Mouse (Mus musculus) liver, embryonic 11.5 days (tissue): Measurements from ENCODE around the gene Dhx35. TPM values are rescaled to one million over a fixed set of nuclear protein-coding genes. Genes with fewer than 3 reads are reported as not detected.

Experiments used
- ATAC-seq: fragments of 200-750 bp; cut with Nextera tagmentation; replicated peaks from 2 replicates; pipeline ENCODE4 v1.8.0; 2017; ENCODE audit warnings: moderate number of reproducible peaks, mild to moderate bottlenecking, moderate TSS enrichment, moderate library complexity; ENCODE audit not compliant: low FRiP score
- DNase-seq: peaks from one replicate; pipeline ENCODE4 v3.0.0-alpha.2; 2017; ENCODE audit warnings: low spot score
- H3K27ac ChIP-seq: fragments of 300-500 bp; sonication (generic); 2 replicates; pipeline ENCODE4 v1.5.1; 2014; ENCODE audit warnings: mild to moderate bottlenecking, low read depth, low read length, control low read depth
- H3K27me3 ChIP-seq: fragments of 300-500 bp; sonication (generic); replicated peaks from 2 replicates; pipeline ENCODE4 v1.6.1; 2014; ENCODE audit warnings: low read length, mixed read lengths; ENCODE audit not compliant: control insufficient read depth, insufficient read depth
- H3K36me3 ChIP-seq: fragments of 300-500 bp; sonication (generic); 2 replicates; pipeline ENCODE4 v1.6.1; 2014; ENCODE audit warnings: mild to moderate bottlenecking, low read length, moderate library complexity, mixed read lengths; ENCODE audit not compliant: control insufficient read depth, insufficient read depth
- H3K4me1 ChIP-seq: fragments of 300-500 bp; sonication (generic); replicated peaks from 2 replicates; pipeline ENCODE4 v1.6.1; 2014; ENCODE audit warnings: low read length, mixed read lengths; ENCODE audit not compliant: control insufficient read depth, insufficient read depth
- H3K4me2 ChIP-seq: fragments of 300-500 bp; sonication (generic); 2 replicates; pipeline ENCODE4 v1.6.1; 2014; ENCODE audit warnings: mild to moderate bottlenecking, control low read depth, moderate library complexity
- H3K4me3 ChIP-seq: fragments of 300-500 bp; sonication (generic); 2 replicates; pipeline ENCODE4 v1.5.1; 2014; ENCODE audit warnings: low read depth, low read length, control low read depth
- H3K9ac ChIP-seq: fragments of 300-500 bp; sonication (generic); 2 replicates; pipeline ENCODE4 v1.6.1; 2014; ENCODE audit warnings: low read depth, low read length, control low read depth
- H3K9me3 ChIP-seq: fragments of 300-500 bp; sonication (generic); 2 replicates; pipeline ENCODE4 v1.6.1; 2016; ENCODE audit warnings: low read length, inconsistent platforms, mixed read lengths; ENCODE audit not compliant: control insufficient read depth
- WGBS: fragments of 180-500 bp; shearing (Covaris S2); extraction: QIAGEN DNeasy Blood & Tissue Kit; methylation state at CpG from one replicate; pipeline ENCODE4 v1.1.7; 2014; 5-methylcytosine and 5-hydroxymethylcytosine counted together
- polyA plus RNA-seq: library from polyadenylated mRNA; unstranded; fragments of >200 nt; fragmentation: Nextera tagmentation; extraction: Ambion mirVana; gene quantifications from 2 replicates; pipeline ENCODE4 v1.2.1, GENCODE M21; 2014

The Dhx35 gene
- polyA plus RNA-seq, 1 experiment from 2014 or later, result 11.6 TPM

- H3K4me2 ChIP-seq, result no peak overlapping the region
- H3K27ac ChIP-seq, result no peak overlapping the region
- no peaks in the 10 kb centered on the region for H3K27me3 ChIP-seq
- ATAC-seq, result no peak
- H3K9me3 ChIP-seq, result no peaks in the 10 kb centered on the region
- H3K9ac ChIP-seq, result no peak overlapping the region
- no peak for DNase-seq
- no peaks in the 10 kb centered on the region for H3K36me3 ChIP-seq
- 88% methylated on average over 5 of the region's 5 CpGs for WGBS
- H3K4me3 ChIP-seq, result no peak overlapping the region
- no peaks in the 10 kb centered on the region for H3K4me1 ChIP-seq
These were observed 93.9 kb downstream of the Dhx35 start for GRCm38 (mm10) chr2:158888531-158888930.

GRCm38 (mm10) chr2:158889201-158889600, 94.6 kb downstream of the Dhx35 start:
- no peaks in the 10 kb centered on the region for H3K27me3 ChIP-seq
- H3K4me1 ChIP-seq, result no peaks in the 10 kb centered on the region
- H3K4me2 ChIP-seq, result no peak overlapping the region
- no peak overlapping the region for H3K4me3 ChIP-seq
- no peak overlapping the region for H3K27ac ChIP-seq
- ATAC-seq (no peak), DNase-seq (no peak)
- no peaks in the 10 kb centered on the region for H3K9me3 ChIP-seq
- 52% methylated on average over 11 of the region's 11 CpGs for WGBS
- H3K9ac ChIP-seq, result no peak overlapping the region
- no peaks in the 10 kb centered on the region for H3K36me3 ChIP-seq

- H3K9ac ChIP-seq, result no peak overlapping the region
- 85% methylated on average over 4 of the region's 4 CpGs for WGBS
- no peak for ATAC-seq
- H3K4me2 ChIP-seq, result no peak overlapping the region
- no peaks in the 10 kb centered on the region for H3K9me3 ChIP-seq
- no peaks in the 10 kb centered on the region for H3K4me1 ChIP-seq
- H3K27me3 ChIP-seq, result no peaks in the 10 kb centered on the region
- H3K4me3 ChIP-seq, result no peak overlapping the region
- H3K27ac ChIP-seq, result no peak overlapping the region
- no peak for DNase-seq
- no peaks in the 10 kb centered on the region for H3K36me3 ChIP-seq
These were observed 96.7 kb downstream of the Dhx35 start for GRCm38 (mm10) chr2:158891319-158891718.

GRCm38 (mm10) chr2:158893171-158893853, 98.7 kb downstream of the Dhx35 start:
- Histone ChIP-seq H3K27me3 (no peaks in the 10 kb centered on the region), H3K4me2 (no peak overlapping the region), H3K36me3 (no peaks in the 10 kb centered on the region), H3K4me3 (no peak overlapping the region), H3K9ac (no peak overlapping the region), H3K4me1 (no peaks in the 10 kb centered on the region), H3K9me3 (no peaks in the 10 kb centered on the region), H3K27ac (no peak overlapping the region)
- ATAC-seq, result peak; percentile 23; the same call in 1 of the 2 replicates
- peak; percentile 39 for DNase-seq
- 32% methylated on average over 16 of the region's 16 CpGs for WGBS

- 55% methylated on average over 13 of the region's 13 CpGs for WGBS
- no peaks in the 10 kb centered on the region for H3K4me1 ChIP-seq
- no peaks in the 10 kb centered on the region for H3K36me3 ChIP-seq
- H3K9me3 ChIP-seq, result no peaks in the 10 kb centered on the region
- DNase-seq (no peak), ATAC-seq (no peak)
- H3K27me3 ChIP-seq, result no peaks in the 10 kb centered on the region
- H3K4me3 ChIP-seq, result no peak overlapping the region
- no peak overlapping the region for H3K27ac ChIP-seq
- no peak overlapping the region for H3K9ac ChIP-seq
- H3K4me2 ChIP-seq, result no peak overlapping the region
These were observed 104.0 kb downstream of the Dhx35 start for GRCm38 (mm10) chr2:158898469-158899196.

Other genes starting within 250 kb of the Dhx35 start
- gene Slc32a1, start 184.0 kb upstream of the Dhx35 start, polyA plus RNA-seq, result 0.05 and 0.06 TPM in 2 replicates
- 14.2 and 15.8 TPM in 2 replicates for gene Actr5, start 169.9 kb upstream of the Dhx35 start, polyA plus RNA-seq
- 4.4 and 5.2 TPM in 2 replicates for gene Ppp1r16b, start 129.4 kb upstream of the Dhx35 start, polyA plus RNA-seq
- gene Fam83d, start 26.7 kb upstream of the Dhx35 start, polyA plus RNA-seq, result 27.9 and 28.1 TPM in 2 replicates